8 mouse cellular contexts compared by ENCODE assay signal in genomic region chr2:76647883-76648570, GRCm38 (mm10). TPM values are rescaled to one million over a fixed set of nuclear protein-coding genes. Genes with fewer than 3 reads are reported as not detected.
A peak's percentile ranks its signal among the peaks of the same experiment; 100 is the strongest.
DNase-seq lines count a peak whose midpoint lies in the region; ATAC-seq and TF ChIP-seq lines count a peak whose summit lies in the region.

Gene Prkra, minus strand, starts transcription at chr2:76648015.
Gene Pjvk, plus strand, starts transcription at chr2:76648476.

- H3K4me1 ChIP-seq in erythroblast, embryonic 14.5 days (ENCODE audit: control insufficient read depth): peaks cover 26% of the 10 kb centered on the region
- peaks cover 23% of the 10 kb centered on the region for H3K4me1 ChIP-seq in heart, embryonic 12.5 days (replicated peaks)
- peaks cover 5% of the 10 kb centered on the region; the same call in 1 of the 2 replicates for H3K4me1 ChIP-seq in kidney, postnatal 0 days (replicated peaks; ENCODE audit: insufficient read depth, low read length)
- H3K4me1 ChIP-seq in liver, embryonic 11.5 days (replicated peaks; ENCODE audit: control insufficient read depth, insufficient read depth, low read length): peaks cover 9% of the 10 kb centered on the region; the same call in 1 of the 2 replicates
- 0 out of 2 replicates have a peak, but pooled peaks cover 7% of the 10 kb centered on the region for H3K4me1 ChIP-seq in stomach, embryonic 14.5 days (ENCODE audit: control insufficient read depth, insufficient read depth, low read length)

- peak within 1 kb of the TSS; percentile 52 for H3K4me3 ChIP-seq in C2C12 (ENCODE audit: insufficient read depth, poor library complexity, severe bottlenecking)
- peak within 1 kb of the TSS; percentile 69 for H3K4me3 ChIP-seq in erythroblast, embryonic 14.5 days (replicated peaks)
- H3K4me3 ChIP-seq in heart, embryonic 12.5 days: peak within 1 kb of the TSS; percentile 87
- peak within 1 kb of the TSS; percentile 78 for H3K4me3 ChIP-seq in kidney, postnatal 0 days (replicated peaks; ENCODE audit: low read depth, low read length)
- peak within 1 kb of the TSS; percentile 70 for H3K4me3 ChIP-seq in liver, embryonic 11.5 days (ENCODE audit: low read depth, low read length)
- peak within 1 kb of the TSS; percentile 85 for H3K4me3 ChIP-seq in stomach, embryonic 14.5 days (ENCODE audit: low read depth, low read length)

- H3ac ChIP-seq in C2C12 (ENCODE audit: control insufficient read depth, insufficient read length, low read depth): peak within 1 kb of the TSS; percentile 83

- ATAC-seq in heart, embryonic 12.5 days (ENCODE audit: insufficient number of reproducible peaks, low FRiP score): peak; percentile 98
- ATAC-seq in kidney, postnatal 0 days (replicated peaks; ENCODE audit: low FRiP score, low read depth): peak; percentile 99
- ATAC-seq in liver, embryonic 11.5 days (replicated peaks; ENCODE audit: low FRiP score): peak; percentile 95
- ATAC-seq in stomach, embryonic 14.5 days (ENCODE audit: insufficient number of reproducible peaks, insufficient read depth, low FRiP score, low read depth): peak; percentile 99

- no peaks in the 10 kb centered on the region; the same call in 1 of the 2 replicates for H3K9me3 ChIP-seq in erythroblast, embryonic 14.5 days (ENCODE audit: control insufficient read depth, low read length)
- no peaks in the 10 kb centered on the region for H3K9me3 ChIP-seq in heart, embryonic 12.5 days (replicated peaks)
- no peaks in the 10 kb centered on the region for H3K9me3 ChIP-seq in kidney, postnatal 0 days (replicated peaks; ENCODE audit: low read length)
- H3K9me3 ChIP-seq in liver, embryonic 11.5 days (ENCODE audit: control insufficient read depth, low read length): no peaks in the 10 kb centered on the region
- no peaks in the 10 kb centered on the region for H3K9me3 ChIP-seq in stomach, embryonic 14.5 days (ENCODE audit: control insufficient read depth, low read depth, low read length)

- H3K79me3 ChIP-seq in C2C12 (ENCODE audit: low read depth): no peaks in the 10 kb centered on the region

- peak within 1 kb of the TSS; percentile 89 for H3K9ac ChIP-seq in heart, embryonic 12.5 days
- peak within 1 kb of the TSS; percentile 88 for H3K9ac ChIP-seq in kidney, postnatal 0 days (ENCODE audit: low read depth, low read length)
- H3K9ac ChIP-seq in liver, embryonic 11.5 days (ENCODE audit: low read depth, low read length): peak within 1 kb of the TSS; percentile 77
- H3K9ac ChIP-seq in stomach, embryonic 14.5 days (replicated peaks; ENCODE audit: low read depth, low read length): peak within 1 kb of the TSS; percentile 66

- H3K4me2 ChIP-seq in heart, embryonic 12.5 days: peak within 1 kb of the TSS; percentile 95
- peak within 1 kb of the TSS; percentile 90 for H3K4me2 ChIP-seq in kidney, postnatal 0 days (ENCODE audit: low read length)
- peak within 1 kb of the TSS; percentile 96 for H3K4me2 ChIP-seq in liver, embryonic 11.5 days
- peak within 1 kb of the TSS; percentile 72 for H3K4me2 ChIP-seq in stomach, embryonic 14.5 days (replicated peaks; ENCODE audit: low read depth, low read length)

- peak; percentile 100 for DNase-seq in brain, embryonic 14.5 days (ENCODE audit: low read depth)
- DNase-seq in kidney, postnatal 0 days (ENCODE audit: low spot score): peak; percentile 99
- peak; percentile 98 for DNase-seq in liver, embryonic 11.5 days (ENCODE audit: low spot score)
- DNase-seq in naive thymus-derived CD4-positive, alpha-beta T cell, adult 2 months (ENCODE audit: low read depth): peak; percentile 87

- peaks cover 8% of the 10 kb centered on the region for H3K79me2 ChIP-seq in C2C12 (ENCODE audit: control insufficient read depth, insufficient read depth)

- no peak for TF ChIP-seq CTCF in C2C12 (IDR thresholded peaks at IDR 0.05; ENCODE audit: control insufficient read depth, insufficient read depth, insufficient read length)
- TF ChIP-seq CTCF in brain, embryonic 14.5 days (IDR thresholded peaks at IDR 0.05; ENCODE audit: borderline replicate concordance, extremely low read depth, insufficient read depth, insufficient read length): no peak
- TF ChIP-seq CTCF in kidney, postnatal 0 days (IDR thresholded peaks at IDR 0.05; ENCODE audit: low read depth): 0 out of 2 replicates have a peak, but pooled peaks have one; percentile 9

- under 1% methylated on average over 42 of the region's 42 CpGs for WGBS in heart, embryonic 12.5 days
- under 1% methylated on average over 35 of the region's 42 CpGs for WGBS in kidney, postnatal 0 days
- under 1% methylated on average over 42 of the region's 42 CpGs for WGBS in liver, embryonic 11.5 days
- WGBS in stomach, embryonic 14.5 days: under 1% methylated on average over 36 of the region's 42 CpGs

- TF ChIP-seq POLR2A in brain, embryonic 14.5 days (IDR thresholded peaks at IDR 0.05; ENCODE audit: borderline replicate concordance, extremely low read depth, insufficient read depth, insufficient read length, poor library complexity, severe bottlenecking): peak; percentile 44; the same call in 1 of the 2 replicates

- no peaks in the 10 kb centered on the region for H3K27me3 ChIP-seq in C2C12 (ENCODE audit: control insufficient read depth, insufficient read depth, insufficient read length)
- no peaks in the 10 kb centered on the region for H3K27me3 ChIP-seq in erythroblast, embryonic 14.5 days (ENCODE audit: control insufficient read depth)
- H3K27me3 ChIP-seq in heart, embryonic 12.5 days (replicated peaks): no peaks in the 10 kb centered on the region
- no peaks in the 10 kb centered on the region for H3K27me3 ChIP-seq in kidney, postnatal 0 days (ENCODE audit: insufficient read depth, low read length)
- H3K27me3 ChIP-seq in liver, embryonic 11.5 days (replicated peaks; ENCODE audit: control insufficient read depth, insufficient read depth, low read length): no peaks in the 10 kb centered on the region
- no peaks in the 10 kb centered on the region for H3K27me3 ChIP-seq in stomach, embryonic 14.5 days (ENCODE audit: control insufficient read depth, insufficient read depth, low read length)

- H3K36me3 ChIP-seq in C2C12 (ENCODE audit: control insufficient read depth, insufficient read depth): peaks cover 3% of the 10 kb centered on the region
- H3K36me3 ChIP-seq in erythroblast, embryonic 14.5 days (ENCODE audit: control insufficient read depth): no peaks in the 10 kb centered on the region
- H3K36me3 ChIP-seq in heart, embryonic 12.5 days: 0 out of 2 replicates have a peak, but pooled peaks cover 10% of the 10 kb centered on the region
- H3K36me3 ChIP-seq in kidney, postnatal 0 days (ENCODE audit: insufficient read depth, low read length): no peaks in the 10 kb centered on the region
- no peaks in the 10 kb centered on the region for H3K36me3 ChIP-seq in liver, embryonic 11.5 days (ENCODE audit: control insufficient read depth, insufficient read depth, low read length)
- H3K36me3 ChIP-seq in stomach, embryonic 14.5 days (ENCODE audit: control insufficient read depth, insufficient read depth, low read length): peaks cover 2% of the 10 kb centered on the region; the same call in 1 of the 2 replicates

- H3K27ac ChIP-seq in heart, embryonic 12.5 days (ENCODE audit: poor library complexity, severe bottlenecking): peak within 1 kb of the TSS; percentile 92
- peak within 1 kb of the TSS; percentile 93 for H3K27ac ChIP-seq in kidney, postnatal 0 days
- peak within 1 kb of the TSS; percentile 58; the same call in 1 of the 2 replicates for H3K27ac ChIP-seq in liver, embryonic 11.5 days (ENCODE audit: low read depth, low read length)
- peak within 1 kb of the TSS; percentile 80 for H3K27ac ChIP-seq in stomach, embryonic 14.5 days (ENCODE audit: low read length)

TF ChIP-seq in C2C12, 6 proteins besides CTCF, POLR2A, EP300 and RAD21:
- TF ChIP-seq MYOD1 (IDR thresholded peaks at IDR 0.05; ENCODE audit: control insufficient read depth, insufficient read length, low read depth) (no peak), CEBPB (IDR thresholded peaks at IDR 0.05; ENCODE audit: low read depth) (no peak), MYOG (IDR thresholded peaks at IDR 0.05; ENCODE audit: control insufficient read depth, extremely low read depth, insufficient read length) (no peak), FOSL1 (IDR thresholded peaks at IDR 0.05; ENCODE audit: insufficient read depth, low read length, poor library complexity, severe bottlenecking) (no peak), USF1 (IDR thresholded peaks at IDR 0.05; ENCODE audit: low read depth) (no peak), MAX (IDR thresholded peaks at IDR 0.05) (no peak)
TF ChIP-seq in C2C12: peak in this region for 0.

RNA-seq across cellular contexts. Expression of gene Prkra, which starts in this region (rescaled TPM):
- 18.2 TPM for polyA plus RNA-seq in C2C12 (2012; fragmentation: generic; extraction: Trizol)
- polyA plus RNA-seq in brain, embryonic 14.5 days (2012; rRNA removed): 85.8 and 89.5 TPM in 2 replicates
- 0.05 and 0.07 TPM in 2 replicates for polyA plus RNA-seq in erythroblast, embryonic 14.5 days (2012)
- polyA plus RNA-seq in heart, embryonic 12.5 days (2016; fragmentation: Nextera tagmentation; extraction: Ambion mirVana): 33.1 and 35.5 TPM in 2 replicates
- 61.0 and 61.3 TPM in 2 replicates for polyA plus RNA-seq in kidney, postnatal 0 days (2015; fragmentation: Nextera tagmentation; extraction: Ambion mirVana)
- polyA plus RNA-seq in liver, embryonic 11.5 days (2014; fragmentation: Nextera tagmentation; extraction: Ambion mirVana): 26.7 and 30.3 TPM in 2 replicates
- polyA plus RNA-seq in stomach, embryonic 14.5 days (2014; fragmentation: Nextera tagmentation; extraction: Ambion mirVana): 66.2 and 68.2 TPM in 2 replicates

RNA-seq across cellular contexts. Expression of gene Pjvk, which starts in this region (rescaled TPM):
- 0.05 TPM for polyA plus RNA-seq in C2C12 (2012; fragmentation: generic; extraction: Trizol)
- polyA plus RNA-seq in brain, embryonic 14.5 days (2012; rRNA removed): 0.42 and 0.55 TPM in 2 replicates
- not detected in 2 replicates for polyA plus RNA-seq in erythroblast, embryonic 14.5 days (2012)
- 0.21 TPM in 1 of 2 replicates, not detected in the other for polyA plus RNA-seq in heart, embryonic 12.5 days (2016; fragmentation: Nextera tagmentation; extraction: Ambion mirVana)
- 2.9 and 3.0 TPM in 2 replicates for polyA plus RNA-seq in kidney, postnatal 0 days (2015; fragmentation: Nextera tagmentation; extraction: Ambion mirVana)
- 0.18 TPM in 1 of 2 replicates, not detected in the other for polyA plus RNA-seq in liver, embryonic 11.5 days (2014; fragmentation: Nextera tagmentation; extraction: Ambion mirVana)
- polyA plus RNA-seq in stomach, embryonic 14.5 days (2014; fragmentation: Nextera tagmentation; extraction: Ambion mirVana): 0.41 and 0.56 TPM in 2 replicates

Comparison
In these comparisons a context has a peak if more than half of its experiments do, and no peak if none do; other contexts are left out.
1. Peak in every context shown above with its lines: DNase-seq, ATAC-seq, H3K4me3 ChIP-seq and H3K27ac ChIP-seq.
2. RNA of gene Prkra (polyA plus RNA-seq): 85.8 to 89.5 TPM in brain, embryonic 14.5 days, 66.2 to 68.2 TPM in stomach, embryonic 14.5 days, 61.0 to 61.3 TPM in kidney, postnatal 0 days, 33.1 to 35.5 TPM in heart, embryonic 12.5 days, 26.7 to 30.3 TPM in liver, embryonic 11.5 days and 18.2 TPM in C2C12 (single experiment); 0.05 to 0.07 TPM in erythroblast, embryonic 14.5 days; every median in the first group is over 10 times any median in the second.